Mouse (Mus musculus): ENCODE measurements around the gene Dynlt1a. TPM values are rescaled to one million over a fixed set of nuclear protein-coding genes. Genes with fewer than 3 reads are reported as not detected.
"Not testable (repeated sequence)": the region's sequence is repeated elsewhere in the genome, so short reads cannot be mapped to it uniquely, and the experiment has no call there.

Dynlt1a gene
- polyA plus RNA-seq, 1 experiment: 8.0 TPM

DNA sequence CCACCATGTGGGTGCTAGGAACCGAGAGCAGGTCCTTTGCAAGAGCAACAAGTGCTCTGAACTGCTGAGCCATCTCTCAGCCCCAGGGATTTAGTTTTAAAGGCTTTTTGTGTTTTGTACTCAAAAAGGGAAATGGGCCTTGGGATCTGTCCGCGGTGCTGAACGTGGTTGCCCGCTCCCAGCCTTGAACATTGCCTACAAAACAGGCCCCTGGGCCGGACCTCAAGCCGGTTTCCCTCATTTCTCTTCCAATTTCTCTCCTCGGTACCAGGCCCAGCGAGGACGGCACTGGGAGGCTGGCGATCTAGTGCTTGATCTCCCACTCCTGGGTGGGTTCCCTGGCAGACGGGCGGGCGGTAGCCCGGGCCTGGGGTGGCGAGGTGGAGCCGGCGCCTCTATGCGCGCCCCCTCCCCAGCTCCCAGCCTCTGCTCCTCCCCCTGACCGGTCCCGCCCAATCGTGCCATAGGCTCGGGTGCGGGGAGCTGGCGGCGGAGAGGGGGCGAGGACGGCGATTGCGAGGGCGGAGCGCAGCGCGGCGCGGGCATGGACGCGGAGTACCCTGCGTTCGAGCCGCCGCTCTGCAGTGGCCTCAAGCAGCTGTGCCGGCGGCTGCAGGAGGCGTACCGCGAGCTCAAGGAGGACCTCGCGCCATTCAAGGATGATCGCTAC, 60.8 kb downstream of the Dynlt1a start, which contains the start of gene Tmem181a:
Gene Tmem181a, plus strand, starts transcription at position 461 of the 670 bp plus-strand sequence.
- not testable (repeated sequence) for H3K4me3 ChIP-seq (ENCODE audit: control insufficient read depth, insufficient read depth, low read length); DNase-seq
- 6% methylated on average over 19 of the region's 51 CpGs for WGBS

More for the DNA sequence above, 60.8 kb downstream of the Dynlt1a start, which contains the start of gene Tmem181a:
- not testable (repeated sequence) for H3K36me3 ChIP-seq (ENCODE audit: control insufficient read depth, insufficient read depth, low read length); H3K4me1 ChIP-seq (replicated peaks; ENCODE audit: control insufficient read depth, insufficient read depth, low read length); H3K27ac ChIP-seq (ENCODE audit: control insufficient read depth, insufficient read depth, low read length); H3K27me3 ChIP-seq (ENCODE audit: control insufficient read depth, insufficient read depth, low read length)

Other genes with a start within 250 kb of the Dynlt1a start
- gene Serac1, start 237.8 kb downstream of the Dynlt1a start, polyA plus RNA-seq (2012; rRNA removed): 6.2 and 7.0 TPM in 2 replicates
- 15.1 and 21.3 TPM in 2 replicates for gene Gtf2h5, start 237.7 kb downstream of the Dynlt1a start, polyA plus RNA-seq (2012; rRNA removed)
- 58.8 and 62.9 TPM in 2 replicates for gene Tulp4, start 211.1 kb downstream of the Dynlt1a start, polyA plus RNA-seq (2012; rRNA removed)
- 11.9 and 13.8 TPM in 2 replicates for gene Tmem181a, start 60.6 kb downstream of the Dynlt1a start, polyA plus RNA-seq (2012; rRNA removed)
- gene Dynlt1b, start 112.6 kb upstream of the Dynlt1a start, polyA plus RNA-seq (2012; rRNA removed): 296 and 470 TPM in 2 replicates